ENCODE assay signal across 8 mouse cellular contexts in the genomic region with DNA sequence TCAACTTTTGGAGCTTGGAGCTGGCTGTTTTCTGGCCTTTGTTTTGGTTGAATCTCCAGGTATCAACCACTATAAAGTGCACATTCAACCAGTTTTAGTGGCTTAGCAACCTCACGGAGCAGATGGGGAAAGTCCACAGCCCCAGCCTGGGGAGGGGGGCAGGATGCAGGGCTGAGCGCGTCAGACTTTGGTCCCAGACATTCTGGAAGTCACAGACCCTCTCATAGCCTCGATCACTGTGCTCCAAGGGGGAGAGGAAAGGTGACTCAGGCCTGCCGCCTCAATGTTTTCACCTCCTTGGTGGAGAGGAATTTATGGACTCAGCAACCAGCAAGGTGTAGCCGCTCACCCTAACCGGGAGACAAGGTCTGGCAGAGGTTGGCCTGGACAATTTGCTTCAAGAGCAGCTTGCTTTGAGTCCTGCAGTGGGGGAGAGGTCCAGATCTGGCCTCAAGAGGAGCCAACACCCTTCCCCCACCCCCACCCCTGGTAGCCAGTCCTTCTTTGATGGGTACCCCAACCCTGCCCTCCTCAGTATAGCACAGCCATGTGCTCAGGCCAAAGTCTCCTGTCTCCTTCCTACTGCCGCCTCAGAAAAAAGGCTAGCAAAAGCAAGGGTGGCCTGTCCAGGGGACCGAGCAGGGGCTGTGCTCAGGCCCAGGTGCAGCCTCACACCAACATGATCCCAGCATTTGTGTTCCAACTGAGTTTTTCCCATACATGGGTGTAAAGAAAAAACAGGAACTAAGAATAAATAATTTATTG. TPM values are rescaled to one million over a fixed set of nuclear protein-coding genes. Genes with fewer than 3 reads are reported as not detected.
DNase-seq lines count a peak whose midpoint lies in the region; ATAC-seq lines count a peak whose summit lies in the region.

No protein-coding gene starts in this region.

- WGBS in heart, embryonic 15.5 days = 67% methylated on average over 9 of the region's 9 CpGs
- 65% methylated on average over 9 of the region's 9 CpGs for WGBS in neural tube, embryonic 13.5 days

- H3K4me2 ChIP-seq in heart, embryonic 15.5 days = peak overlapping the region; percentile 58
- peak overlapping the region; percentile 59 for H3K4me2 ChIP-seq in neural tube, embryonic 13.5 days

- H3K4me3 ChIP-seq in heart, embryonic 15.5 days = peak overlapping the region; percentile 25; the same call in 1 of the 2 replicates
- H3K4me3 ChIP-seq in neural tube, embryonic 13.5 days = peak overlapping the region; percentile 32

- no peak overlapping the region for H3K27ac ChIP-seq in heart, embryonic 15.5 days
- H3K27ac ChIP-seq in neural tube, embryonic 13.5 days (replicated peaks) = 0 out of 2 replicates have a peak overlapping the region, but pooled peaks have one; percentile 3

- no peaks in the 10 kb centered on the region for H3K36me3 ChIP-seq in heart, embryonic 15.5 days
- H3K36me3 ChIP-seq in neural tube, embryonic 13.5 days = no peaks in the 10 kb centered on the region

- no peak for DNase-seq in heart, postnatal 10 days
- DNase-seq in kidney, postnatal 36 days = peak; percentile 75 to 78
- DNase-seq in Muller cell, postnatal 12 days (ENCODE audit: inconsistent ontology term) = no peak
- no peak for DNase-seq in cerebellum, postnatal 10 days
- no peak for DNase-seq in gastrocnemius, postnatal 25 days

- no peak overlapping the region for H3K9ac ChIP-seq in heart, embryonic 15.5 days
- peak overlapping the region; percentile 70 for H3K9ac ChIP-seq in neural tube, embryonic 13.5 days

- ATAC-seq in heart, embryonic 15.5 days (replicated peaks; ENCODE audit: insufficient number of reproducible peaks, insufficient read depth, low FRiP score, low read depth) = no peak; the same call in 1 of the 2 replicates
- ATAC-seq in granulocyte monocyte progenitor cell, adult 5-6 weeks (replicated peaks; ENCODE audit: poor library complexity, severe bottlenecking) = peak; percentile 23; the same call in 1 of the 2 replicates
- ATAC-seq in neural tube, embryonic 13.5 days (ENCODE audit: low read depth) = peak; percentile 79

- H3K9me3 ChIP-seq in heart, embryonic 15.5 days (replicated peaks) = no peaks in the 10 kb centered on the region
- H3K9me3 ChIP-seq in neural tube, embryonic 13.5 days = no peaks in the 10 kb centered on the region

- peaks cover 8% of the 10 kb centered on the region for H3K4me1 ChIP-seq in heart, embryonic 15.5 days (replicated peaks)
- peaks cover 9% of the 10 kb centered on the region; the same call in 1 of the 2 replicates for H3K4me1 ChIP-seq in neural tube, embryonic 13.5 days (replicated peaks)

- intact Hi-C loops in heart, postnatal 10 days (cut with DNase I) = loop anchor here (2.0 kb wide), 1 partner anchor 24 kb away; no protein-coding TSS in a partner anchor

- H3K27me3 ChIP-seq in heart, embryonic 15.5 days = peaks cover 31% of the 10 kb centered on the region
- H3K27me3 ChIP-seq in neural tube, embryonic 13.5 days = peaks cover 3% of the 10 kb centered on the region; the same call in 1 of the 2 replicates

RNA-seq across cellular contexts. Expression of gene Prss22, which starts 4.9 kb away (rescaled TPM):
- polyA plus RNA-seq in heart, embryonic 15.5 days (2015; fragmentation: Nextera tagmentation; extraction: Ambion mirVana) = 0.13 TPM in 1 of 2 replicates, not detected in the other
- total RNA-seq in heart, postnatal 10 days (2021) = not detected
- not detected in 2 replicates for total RNA-seq in granulocyte monocyte progenitor cell, adult 5-6 weeks (2014; fragmentation: Nextera tagmentation)
- not detected in 2 replicates for total RNA-seq in granulocyte monocyte progenitor cell, adult 5-6 weeks (2017)
- polyA plus RNA-seq in neural tube, embryonic 13.5 days (2015; fragmentation: Nextera tagmentation; extraction: Ambion mirVana) = not detected in 2 replicates
- total RNA-seq in gastrocnemius, postnatal 25 days (2021) = not detected

RNA-seq across cellular contexts. Expression of gene Prss30, which starts 12.6 kb away (rescaled TPM):
- polyA plus RNA-seq in heart, embryonic 15.5 days (2015; fragmentation: Nextera tagmentation; extraction: Ambion mirVana) = 0.34 TPM in 1 of 2 replicates, not detected in the other
- not detected for total RNA-seq in heart, postnatal 10 days (2021)
- total RNA-seq in granulocyte monocyte progenitor cell, adult 5-6 weeks (2014; fragmentation: Nextera tagmentation) = not detected in 2 replicates
- total RNA-seq in granulocyte monocyte progenitor cell, adult 5-6 weeks (2017) = not detected in 2 replicates
- not detected in 2 replicates for polyA plus RNA-seq in neural tube, embryonic 13.5 days (2015; fragmentation: Nextera tagmentation; extraction: Ambion mirVana)
- not detected for total RNA-seq in gastrocnemius, postnatal 25 days (2021)

RNA-seq across cellular contexts. Expression of gene Sbpl, which starts 37.9 kb away (rescaled TPM):
- polyA plus RNA-seq in heart, embryonic 15.5 days (2015; fragmentation: Nextera tagmentation; extraction: Ambion mirVana) = not detected in 2 replicates
- not detected for total RNA-seq in heart, postnatal 10 days (2021)
- not detected in 2 replicates for total RNA-seq in granulocyte monocyte progenitor cell, adult 5-6 weeks (2014; fragmentation: Nextera tagmentation)
- total RNA-seq in granulocyte monocyte progenitor cell, adult 5-6 weeks (2017) = not detected in 2 replicates
- polyA plus RNA-seq in neural tube, embryonic 13.5 days (2015; fragmentation: Nextera tagmentation; extraction: Ambion mirVana) = not detected in 2 replicates
- total RNA-seq in gastrocnemius, postnatal 25 days (2021) = not detected

RNA-seq across cellular contexts. Expression of gene Prss27, which starts 45.0 kb away (rescaled TPM):
- not detected in 2 replicates for polyA plus RNA-seq in heart, embryonic 15.5 days (2015; fragmentation: Nextera tagmentation; extraction: Ambion mirVana)
- total RNA-seq in heart, postnatal 10 days (2021) = not detected
- total RNA-seq in granulocyte monocyte progenitor cell, adult 5-6 weeks (2014; fragmentation: Nextera tagmentation) = not detected in 2 replicates
- not detected in 2 replicates for total RNA-seq in granulocyte monocyte progenitor cell, adult 5-6 weeks (2017)
- 0.21 TPM in 1 of 2 replicates, not detected in the other for polyA plus RNA-seq in neural tube, embryonic 13.5 days (2015; fragmentation: Nextera tagmentation; extraction: Ambion mirVana)
- total RNA-seq in gastrocnemius, postnatal 25 days (2021) = not detected

RNA-seq across cellular contexts. Expression of gene Sbp, which starts 51.5 kb away (rescaled TPM):
- not detected in 2 replicates for polyA plus RNA-seq in heart, embryonic 15.5 days (2015; fragmentation: Nextera tagmentation; extraction: Ambion mirVana)
- total RNA-seq in heart, postnatal 10 days (2021) = not detected
- total RNA-seq in granulocyte monocyte progenitor cell, adult 5-6 weeks (2014; fragmentation: Nextera tagmentation) = not detected in 2 replicates
- total RNA-seq in granulocyte monocyte progenitor cell, adult 5-6 weeks (2017) = not detected in 2 replicates
- polyA plus RNA-seq in neural tube, embryonic 13.5 days (2015; fragmentation: Nextera tagmentation; extraction: Ambion mirVana) = not detected in 2 replicates
- not detected for total RNA-seq in gastrocnemius, postnatal 25 days (2021)

Comparison
In these comparisons a context has a peak if more than half of its experiments do, and no peak if none do; other contexts are left out.
1. DNase-seq: peak in kidney, postnatal 36 days (2 of 2); none in heart, postnatal 10 days (0 of 2), Muller cell, postnatal 12 days (single experiment), cerebellum, postnatal 10 days (0 of 2) and gastrocnemius, postnatal 25 days (single experiment).